Mouse (Mus musculus) neutrophil, adult 5-6 weeks (primary cell): Measurements from ENCODE around the gene Mark3. TPM values are rescaled to one million over a fixed set of nuclear protein-coding genes. Genes with fewer than 3 reads are reported as not detected.
A peak's percentile ranks its signal among the peaks of the same experiment; 100 is the strongest.

Experiments used
- ATAC-seq: fragments of 151-379, 151-347 bp; 2 replicates; pipeline ENCODE4 v1.8.0; 2017; ENCODE audit warnings: mild to moderate bottlenecking, moderate TSS enrichment; ENCODE audit not compliant: insufficient number of reproducible peaks, poor library complexity, low FRiP score, severe bottlenecking; ENCODE audit errors: extremely low read depth
- total RNA-seq: library from RNA; stranded (forward); fragments of 200-1000 nt; gene quantifications from 2 replicates; pipeline ENCODE4 v1.2.3, GENCODE M21; 2017

The Mark3 gene
- total RNA-seq, 1 experiment from 2014 or later: 125 TPM

GRCm38 (mm10) chr12:111557538-111557937 is 16.8 kb upstream of the Mark3 start:
- ATAC-seq: peak; percentile 49; the same call in 1 of the 2 replicates

GRCm38 (mm10) chr12:111558655-111559054 is 15.7 kb upstream of the Mark3 start:
- no peak for ATAC-seq

- peak; percentile 76 for ATAC-seq
Observed at GRCm38 (mm10) chr12:111559647-111560258, 14.6 kb upstream of the Mark3 start.

GRCm38 (mm10) chr12:111560286-111560685 is 14.0 kb upstream of the Mark3 start:
- no peak for ATAC-seq

- ATAC-seq: no peak
Observed at GRCm38 (mm10) chr12:111562276-111562814, 12.0 kb upstream of the Mark3 start.

- no peak for ATAC-seq
Observed at GRCm38 (mm10) chr12:111563076-111563629, 11.2 kb upstream of the Mark3 start.

- ATAC-seq: no peak
Observed at GRCm38 (mm10) chr12:111565363-111565762, 9.0 kb upstream of the Mark3 start.

- ATAC-seq: no peak
Observed at GRCm38 (mm10) chr12:111568836-111569235, 5.5 kb upstream of the Mark3 start.

GRCm38 (mm10) chr12:111572406-111572805 is 1.9 kb upstream of the Mark3 start:
- no peak for ATAC-seq

- ATAC-seq: no peak
Observed at GRCm38 (mm10) chr12:111573315-111573714, 1.0 kb upstream of the Mark3 start.

GRCm38 (mm10) chr12:111574887-111575838 is 840 bp downstream of the Mark3 start:
- 0 out of 2 replicates have a peak, but pooled peaks have one; percentile 4 for ATAC-seq

- ATAC-seq: no peak
Observed at GRCm38 (mm10) chr12:111583058-111583457, 8.7 kb downstream of the Mark3 start.

- ATAC-seq: no peak
Observed at GRCm38 (mm10) chr12:111584401-111584800, 10.1 kb downstream of the Mark3 start.

- no peak for ATAC-seq
Observed at GRCm38 (mm10) chr12:111587252-111587651, 12.9 kb downstream of the Mark3 start.

GRCm38 (mm10) chr12:111592407-111593021 is 18.2 kb downstream of the Mark3 start:
- 0 out of 2 replicates have a peak, but pooled peaks have one; percentile 26 for ATAC-seq

GRCm38 (mm10) chr12:111593775-111594174 is 19.5 kb downstream of the Mark3 start:
- ATAC-seq: no peak

- no peak for ATAC-seq
Observed at GRCm38 (mm10) chr12:111597310-111597709, 23.0 kb downstream of the Mark3 start.

GRCm38 (mm10) chr12:111598902-111599301 is 24.6 kb downstream of the Mark3 start:
- ATAC-seq: no peak

GRCm38 (mm10) chr12:111599640-111600039 is 25.3 kb downstream of the Mark3 start:
- ATAC-seq: no peak
